ENCODE assay signal across 10 mouse cellular contexts in the genomic region with DNA sequence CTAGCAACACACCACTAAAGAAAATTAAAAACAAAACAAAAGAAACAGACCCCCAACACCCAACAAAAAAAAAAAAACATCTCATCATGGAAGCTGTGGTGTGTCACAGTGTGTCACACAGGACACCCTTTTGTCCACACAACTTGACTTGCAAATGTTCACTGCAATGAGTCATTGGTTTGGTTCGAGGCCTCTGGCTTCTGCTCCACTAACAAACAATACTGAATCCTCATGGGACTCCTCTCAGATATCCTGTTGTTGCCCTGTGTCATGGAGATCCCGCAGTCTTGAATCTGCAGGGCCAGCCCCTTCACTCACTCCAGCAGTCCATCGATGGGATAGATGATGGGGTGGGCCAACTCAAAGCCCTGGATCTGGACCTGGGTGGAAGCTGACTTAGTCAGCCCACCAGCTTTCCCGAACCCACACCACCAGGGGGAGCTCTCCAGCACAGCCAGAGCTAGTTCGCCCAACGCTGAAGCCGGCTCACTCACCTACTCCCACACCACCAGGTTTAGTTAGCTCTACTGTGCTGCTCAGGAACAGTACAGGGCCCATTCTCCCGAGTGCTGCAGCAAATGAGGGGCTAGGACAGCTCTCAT. TPM values are rescaled to one million over a fixed set of nuclear protein-coding genes. Genes with fewer than 3 reads are reported as not detected.
DNase-seq lines count a peak whose midpoint lies in the region; ATAC-seq and TF ChIP-seq lines count a peak whose summit lies in the region.
"Had no signal": no experiment of that assay in that cellular context is flagged by ENCODE, and none has a peak within 500 bp of the region (broad histone marks: within the 10 kb centered on the region; RNA-seq: fewer than 3 reads in every experiment).

No protein-coding gene starts in this region.

- no peak overlapping the region for H3K9ac ChIP-seq in midbrain, embryonic 11.5 days (ENCODE audit: low read length)
- H3K9ac ChIP-seq: heart, embryonic 13.5 days had no signal

- no peak for ATAC-seq in midbrain, embryonic 11.5 days (ENCODE audit: low FRiP score)
- ATAC-seq in megakaryocyte-erythroid progenitor cell, adult 5-6 weeks (replicated peaks; ENCODE audit: low FRiP score, low TSS enrichment, poor library complexity, severe bottlenecking) = 0 out of 2 replicates have a peak, but pooled peaks have one; percentile 30

- no peaks in the 10 kb centered on the region for H3K36me3 ChIP-seq in midbrain, embryonic 10.5 days
- H3K36me3 ChIP-seq in midbrain, embryonic 11.5 days (ENCODE audit: control insufficient read depth, insufficient read depth, low read length) = no peaks in the 10 kb centered on the region
- H3K36me3 ChIP-seq: heart, embryonic 13.5 days had no signal

- no peaks in the 10 kb centered on the region for H3K9me3 ChIP-seq in midbrain, embryonic 10.5 days (replicated peaks)
- no peaks in the 10 kb centered on the region for H3K9me3 ChIP-seq in midbrain, embryonic 11.5 days (ENCODE audit: control insufficient read depth, low read length)

- WGBS in midbrain, embryonic 10.5 days = 79% methylated on average over 8 of the region's 8 CpGs
- 76% methylated on average over 8 of the region's 8 CpGs for WGBS in midbrain, embryonic 11.5 days

- H3K4me2 ChIP-seq in midbrain, embryonic 11.5 days = no peak overlapping the region
- H3K4me2 ChIP-seq: heart, embryonic 13.5 days had no signal

- TF ChIP-seq POLR2A in brain, embryonic 14.5 days (IDR thresholded peaks at IDR 0.05; ENCODE audit: borderline replicate concordance, extremely low read depth, insufficient read depth, insufficient read length, poor library complexity, severe bottlenecking) = no peak

- DNase-seq in embryo, embryonic 10 days (ENCODE audit: low spot score) = peak; percentile 23
- no peak for DNase-seq in embryo, embryonic 10.5 days (ENCODE audit: low spot score)
- peak; percentile 30 for DNase-seq in midbrain, embryonic 10.5 days (ENCODE audit: low spot score)
- DNase-seq in midbrain, embryonic 11.5 days (ENCODE audit: low spot score, missing footprints) = no peak
- peak; percentile 19 for DNase-seq in brain, embryonic 14.5 days (ENCODE audit: low read depth)
- DNase-seq in layer of hippocampus, adult 2 months (ENCODE audit: low spot score in 2 of 2) = peak; percentile 29 to 63
- no peak for DNase-seq in urinary bladder, adult 18-20 months (ENCODE audit: low spot score in 2 of 2)

- H3K27ac ChIP-seq in midbrain, embryonic 10.5 days (replicated peaks) = no peak overlapping the region
- H3K27ac ChIP-seq in midbrain, embryonic 11.5 days (ENCODE audit: low read depth, low read length) = no peak overlapping the region
- no peak overlapping the region for H3K27ac ChIP-seq in layer of hippocampus, adult 2 months
- H3K27ac ChIP-seq: heart, embryonic 13.5 days had no signal

- H3K4me3 ChIP-seq in midbrain, embryonic 10.5 days = no peak overlapping the region
- H3K4me3 ChIP-seq in midbrain, embryonic 11.5 days (ENCODE audit: low read depth, low read length) = no peak overlapping the region
- no peak overlapping the region for H3K4me3 ChIP-seq in layer of hippocampus, adult 2 months
- H3K4me3 ChIP-seq: heart, embryonic 13.5 days; megakaryocyte, embryonic 14.5 days had no signal

- TF ChIP-seq CTCF in brain, embryonic 14.5 days (IDR thresholded peaks at IDR 0.05; ENCODE audit: borderline replicate concordance, extremely low read depth, insufficient read depth, insufficient read length) = peak; percentile 36; the same call in 1 of the 2 replicates
- peak; percentile 79 for TF ChIP-seq CTCF in layer of hippocampus, adult 2 months (conservative IDR thresholded peaks at IDR 0.05)

- no peaks in the 10 kb centered on the region for H3K27me3 ChIP-seq in midbrain, embryonic 10.5 days (ENCODE audit: low read depth, poor library complexity, severe bottlenecking)
- H3K27me3 ChIP-seq in midbrain, embryonic 11.5 days (ENCODE audit: control insufficient read depth, insufficient read depth, low read length) = no peaks in the 10 kb centered on the region
- H3K27me3 ChIP-seq: heart, embryonic 13.5 days had no signal

- H3K4me1 ChIP-seq in midbrain, embryonic 10.5 days = peaks cover 4% of the 10 kb centered on the region
- no peaks in the 10 kb centered on the region for H3K4me1 ChIP-seq in midbrain, embryonic 11.5 days (ENCODE audit: control insufficient read depth, insufficient read depth, low read length)

RNA-seq across cellular contexts. Expression of a gene that starts 28.2 kb away (rescaled TPM):
- polyA plus RNA-seq in midbrain, embryonic 10.5 days (2016; fragmentation: Nextera tagmentation; extraction: Ambion mirVana) = 50.7 and 54.7 TPM in 2 replicates
- 55.8 and 58.4 TPM in 2 replicates for polyA plus RNA-seq in midbrain, embryonic 11.5 days (2014; fragmentation: Nextera tagmentation; extraction: Ambion mirVana)
- polyA plus RNA-seq in brain, embryonic 14.5 days (2012; rRNA removed) = 39.9 and 40.8 TPM in 2 replicates
- total RNA-seq in layer of hippocampus, adult 2 months (2021) = 10 to 100 TPM; 56.9 to 60.9 TPM
- 11.5 and 15.7 TPM in 2 replicates for total RNA-seq in megakaryocyte-erythroid progenitor cell, adult 5-6 weeks (2014; fragmentation: Nextera tagmentation)
- 10.3 and 17.4 TPM in 2 replicates for total RNA-seq in megakaryocyte-erythroid progenitor cell, adult 5-6 weeks (2017)

Comparison
In these comparisons a context has a peak if more than half of its experiments do, and no peak if none do; other contexts are left out.
1. DNase-seq: peak in embryo, embryonic 10 days (single experiment), midbrain, embryonic 10.5 days (single experiment), brain, embryonic 14.5 days (single experiment) and layer of hippocampus, adult 2 months (2 of 2); none in embryo, embryonic 10.5 days (single experiment), midbrain, embryonic 11.5 days (single experiment) and urinary bladder, adult 18-20 months (0 of 2).